Mouse (Mus musculus) kidney, embryonic 16.5 days (tissue): ENCODE results near the gene Tnik. TPM values are rescaled to one million over a fixed set of nuclear protein-coding genes. Genes with fewer than 3 reads are reported as not detected.

Experiments
- ATAC-seq: fragments of 200-750 bp; cut with Nextera tagmentation; 2 replicates; pipeline ENCODE4 v1.8.0; 2017; ENCODE audit warnings: moderate TSS enrichment; ENCODE audit not compliant: low FRiP score, low TSS enrichment
- H3K27ac ChIP-seq: fragments of 300-500 bp; sonication (generic); 2 replicates; pipeline ENCODE4 v1.5.1; 2014; ENCODE audit warnings: low read length
- H3K27me3 ChIP-seq: fragments of 300-500 bp; sonication (generic); 2 replicates; pipeline ENCODE4 v1.6.1; 2014; ENCODE audit warnings: low read length, control low read depth, mixed read lengths; ENCODE audit not compliant: insufficient read depth
- H3K36me3 ChIP-seq: fragments of 300-500 bp; sonication (generic); 2 replicates; pipeline ENCODE4 v1.6.1; 2014; ENCODE audit warnings: low read length, control low read depth, mixed read lengths; ENCODE audit not compliant: insufficient read depth
- H3K4me1 ChIP-seq: fragments of 300-500 bp; sonication (generic); 2 replicates; pipeline ENCODE4 v1.6.1; 2014; ENCODE audit warnings: low read length, control low read depth, mixed read lengths; ENCODE audit not compliant: insufficient read depth
- H3K4me2 ChIP-seq: fragments of 300-500 bp; sonication (generic); replicated peaks from 2 replicates; pipeline ENCODE4 v1.6.1; 2014; ENCODE audit warnings: low read depth, low read length
- H3K4me3 ChIP-seq: fragments of 300-500 bp; sonication (generic); 2 replicates; pipeline ENCODE4 v1.5.1; 2014; ENCODE audit warnings: mild to moderate bottlenecking, low read length
- H3K9ac ChIP-seq: fragments of 300-500 bp; sonication (generic); replicated peaks from 2 replicates; pipeline ENCODE4 v1.6.1; 2014; ENCODE audit warnings: low read length
- H3K9me3 ChIP-seq: fragments of 300-500 bp; sonication (generic); 2 replicates; pipeline ENCODE4 v1.6.1; 2016; ENCODE audit warnings: low read length, control low read depth
- WGBS: fragments of 180-500 bp; shearing (Covaris S2); extraction: QIAGEN DNeasy Blood & Tissue Kit; methylation state at CpG from one replicate; pipeline ENCODE4 v1.1.7; 2014; 5-methylcytosine and 5-hydroxymethylcytosine counted together
- polyA plus RNA-seq: library from polyadenylated mRNA; unstranded; fragments of >200 nt; fragmentation: Nextera tagmentation; extraction: Ambion mirVana; gene quantifications from 2 replicates; pipeline ENCODE4 v1.2.1, GENCODE M21; 2015

Tnik gene
- polyA plus RNA-seq, 1 experiment from 2014 or later, result 2.7 TPM

DNA sequence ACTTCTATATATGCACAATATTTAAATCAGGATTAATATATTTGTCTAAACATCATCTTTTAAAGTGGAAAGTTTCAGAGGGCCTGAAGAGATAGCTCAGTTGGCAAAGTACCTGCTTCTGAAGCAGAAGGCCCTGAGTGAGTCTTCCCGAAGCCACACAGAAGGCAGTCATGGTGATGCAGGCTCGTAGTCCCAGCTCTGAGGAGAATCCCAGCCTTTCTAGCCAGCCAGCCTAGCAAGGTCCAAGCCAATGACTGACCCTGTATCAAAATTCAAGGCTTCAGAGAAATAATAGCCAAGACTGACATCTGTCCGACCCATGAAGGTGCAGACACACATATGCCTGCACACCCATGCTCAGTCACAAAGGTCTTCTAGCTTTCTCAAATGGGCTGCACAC, 279.9 kb downstream of the Tnik start:
- Histone ChIP-seq H3K36me3 (no peaks in the 10 kb centered on the region), H3K4me3 (no peak overlapping the region), H3K4me1 (no peaks in the 10 kb centered on the region), H3K4me2 (no peak overlapping the region), H3K27ac (no peak overlapping the region), H3K9ac (no peak overlapping the region), H3K9me3 (peaks cover 4% of the 10 kb centered on the region; the same call in 1 of the 2 replicates), H3K27me3 (no peaks in the 10 kb centered on the region)
- WGBS, result 93% methylated on average over 3 of the region's 3 CpGs
- no peak for ATAC-seq

DNA sequence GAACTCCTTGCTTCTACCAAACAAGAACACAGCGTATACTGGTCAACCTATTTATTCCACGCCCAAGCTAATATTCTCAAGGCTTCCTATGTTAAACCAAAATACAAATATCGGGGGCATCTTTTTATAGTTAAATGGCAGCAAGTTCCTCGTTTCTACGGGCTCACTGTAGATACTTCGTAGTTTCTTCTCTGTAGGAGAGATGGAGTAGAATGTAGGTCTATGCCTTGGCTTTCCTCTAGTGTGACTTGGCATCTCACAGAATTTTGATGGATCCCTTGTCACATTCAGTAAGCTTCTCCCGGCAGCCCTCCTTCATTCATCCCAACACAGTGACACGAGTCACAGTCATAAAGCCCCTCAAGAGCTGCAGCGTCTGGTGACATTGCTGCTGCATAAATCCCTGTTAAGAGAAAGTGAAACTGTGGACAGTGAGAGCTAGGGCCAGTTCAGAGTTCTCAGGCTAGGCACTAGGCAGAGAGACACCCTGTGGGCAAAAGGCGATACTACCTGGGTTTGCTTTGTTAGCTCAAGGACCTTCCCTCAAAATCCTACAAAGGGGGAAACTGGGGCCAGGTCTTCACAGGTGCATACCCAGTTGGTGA, 280.5 kb downstream of the Tnik start:
- no peaks in the 10 kb centered on the region for H3K4me1 ChIP-seq
- no peaks in the 10 kb centered on the region for H3K36me3 ChIP-seq
- WGBS, result 68% methylated on average over 10 of the region's 10 CpGs
- ATAC-seq, result no peak
- no peak overlapping the region for H3K4me2 ChIP-seq
- H3K9ac ChIP-seq, result no peak overlapping the region
- H3K27me3 ChIP-seq, result no peaks in the 10 kb centered on the region
- H3K27ac ChIP-seq, result no peak overlapping the region
- no peak overlapping the region for H3K4me3 ChIP-seq
- peaks cover 4% of the 10 kb centered on the region; the same call in 1 of the 2 replicates for H3K9me3 ChIP-seq

DNA sequence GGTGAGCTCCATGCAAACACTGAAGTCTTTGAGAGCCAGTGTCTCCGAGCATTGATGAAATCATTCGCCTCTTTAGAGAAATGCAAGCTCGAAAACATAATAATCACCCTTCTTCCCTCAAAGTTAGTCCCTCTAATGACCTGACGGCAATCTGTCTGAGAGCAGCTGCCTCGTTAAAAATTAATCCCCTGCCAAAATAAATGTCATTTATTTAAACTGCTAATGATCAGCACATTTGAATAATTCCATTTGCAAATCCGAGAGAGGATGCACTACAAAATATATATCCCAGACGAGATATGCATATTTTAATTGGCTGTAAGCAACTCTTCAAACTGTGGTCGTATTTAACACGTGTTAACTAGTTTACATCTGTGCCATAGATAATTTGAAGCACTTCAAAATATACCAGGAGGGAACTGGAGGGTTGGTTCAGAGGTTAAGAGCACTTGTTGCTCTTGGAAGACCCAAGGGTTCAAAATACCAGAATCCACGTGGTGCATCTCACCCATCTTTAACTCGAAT, 281.4 kb downstream of the Tnik start:
- H3K4me1 ChIP-seq, result no peaks in the 10 kb centered on the region
- H3K9me3 ChIP-seq, result peaks cover 4% of the 10 kb centered on the region; the same call in 1 of the 2 replicates
- H3K9ac ChIP-seq, result no peak overlapping the region
- WGBS, result 62% methylated on average over 11 of the region's 11 CpGs
- no peak for ATAC-seq
- H3K27me3 ChIP-seq, result no peaks in the 10 kb centered on the region
- H3K4me2 ChIP-seq, result no peak overlapping the region
- H3K36me3 ChIP-seq, result no peaks in the 10 kb centered on the region
- H3K27ac ChIP-seq, result no peak overlapping the region
- H3K4me3 ChIP-seq, result no peak overlapping the region

DNA sequence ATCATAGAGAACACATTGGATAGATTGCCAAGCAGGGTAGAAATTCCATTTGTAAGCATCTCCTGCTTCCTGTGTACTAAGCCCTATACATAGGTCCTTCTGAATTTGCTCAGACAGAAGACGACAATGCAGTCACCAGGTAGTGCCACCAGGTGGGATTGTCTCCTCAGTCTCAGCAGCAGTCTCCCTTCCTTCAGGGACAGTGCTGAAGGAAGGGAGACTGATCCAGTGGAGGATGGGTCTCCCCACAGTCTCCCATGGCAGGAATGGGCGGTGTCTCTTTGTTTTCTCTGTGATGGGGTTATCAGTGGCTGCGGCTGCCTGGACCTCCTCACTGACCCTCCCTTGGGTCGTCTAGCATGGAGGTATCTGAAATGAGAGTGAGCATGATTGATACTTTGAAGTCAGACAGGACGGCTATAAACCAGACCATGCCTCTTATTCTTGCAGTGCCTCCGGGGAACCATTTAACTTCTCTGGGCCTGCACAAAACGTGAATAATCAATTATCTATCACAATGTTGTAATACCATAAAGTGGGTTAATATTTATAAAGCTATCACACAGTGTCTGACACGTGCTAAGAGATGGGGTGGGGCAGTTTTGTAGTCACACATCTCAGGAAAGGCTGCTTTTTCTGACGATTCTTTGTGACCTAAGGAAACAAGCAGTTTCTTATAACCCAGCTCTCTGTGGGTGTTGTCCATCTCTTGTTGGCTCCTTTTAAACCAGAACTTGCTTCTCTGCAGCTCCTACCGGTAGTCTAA, 285.1 kb downstream of the Tnik start:
- Histone ChIP-seq H3K4me2 (no peak overlapping the region), H3K27me3 (no peaks in the 10 kb centered on the region), H3K36me3 (no peaks in the 10 kb centered on the region), H3K9ac (no peak overlapping the region), H3K27ac (no peak overlapping the region), H3K9me3 (no peaks in the 10 kb centered on the region), H3K4me3 (no peak overlapping the region), H3K4me1 (no peaks in the 10 kb centered on the region; the same call in 1 of the 2 replicates)
- WGBS, result 50% methylated on average over 10 of the region's 10 CpGs
- ATAC-seq, result no peak

DNA sequence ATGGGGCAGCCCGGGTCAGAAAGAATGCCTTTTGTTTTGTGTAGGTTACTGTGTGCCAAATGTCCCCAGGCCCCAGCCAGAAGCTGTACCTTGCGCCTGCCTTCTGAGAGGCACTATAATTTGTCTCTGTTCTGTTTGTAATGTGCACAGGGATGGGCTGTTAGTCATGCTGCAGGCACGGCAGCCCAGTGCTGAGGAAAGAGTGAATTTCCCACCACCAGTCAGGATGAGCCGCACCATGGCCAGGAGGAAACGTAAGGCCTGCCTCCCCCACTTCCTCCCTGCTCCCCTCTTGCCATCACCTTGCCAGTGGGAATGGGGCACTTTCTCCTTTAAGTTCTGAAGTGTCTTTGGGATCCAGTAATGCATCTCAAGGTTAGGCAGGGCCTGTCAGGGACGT, 286.4 kb downstream of the Tnik start:
- WGBS, result 31% methylated on average over 6 of the region's 6 CpGs
- Histone ChIP-seq H3K27ac (no peak overlapping the region), H3K9ac (no peak overlapping the region), H3K9me3 (no peaks in the 10 kb centered on the region), H3K4me1 (no peaks in the 10 kb centered on the region; the same call in 1 of the 2 replicates), H3K4me2 (no peak overlapping the region), H3K4me3 (no peak overlapping the region), H3K36me3 (no peaks in the 10 kb centered on the region), H3K27me3 (no peaks in the 10 kb centered on the region)
- ATAC-seq, result no peak

DNA sequence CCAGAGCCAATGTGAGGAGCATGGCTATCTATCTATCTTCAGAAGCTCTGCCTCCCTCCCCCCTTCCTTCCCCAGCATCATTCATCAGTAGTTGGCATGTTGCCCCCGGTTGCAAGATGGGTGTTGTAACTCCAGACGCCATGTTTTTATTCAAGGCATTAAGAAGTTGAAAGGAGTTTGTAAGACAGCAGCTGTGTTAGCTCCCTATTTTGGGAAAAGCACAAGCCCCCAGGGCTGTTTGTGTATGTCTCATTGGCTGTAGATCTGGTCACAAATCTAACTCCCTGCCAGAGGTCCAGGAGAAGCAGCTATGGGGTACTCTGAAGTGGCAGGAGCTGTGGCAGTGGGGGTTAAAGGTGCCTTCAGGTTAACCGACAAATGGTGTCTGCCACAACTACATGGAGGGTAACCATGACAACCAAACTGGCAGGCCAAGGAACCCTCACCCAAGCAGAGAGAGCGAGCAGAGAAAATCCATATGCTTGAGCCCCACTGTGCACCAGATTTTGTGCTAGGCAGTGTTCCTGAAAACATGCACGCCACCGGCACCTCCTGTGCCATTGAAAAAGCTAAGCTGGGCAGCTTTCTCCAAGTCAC, 287.6 kb downstream of the Tnik start:
- Histone ChIP-seq H3K4me3 (no peak overlapping the region), H3K36me3 (no peaks in the 10 kb centered on the region), H3K9me3 (no peaks in the 10 kb centered on the region), H3K27me3 (no peaks in the 10 kb centered on the region), H3K4me1 (no peaks in the 10 kb centered on the region; the same call in 1 of the 2 replicates), H3K27ac (no peak overlapping the region), H3K4me2 (no peak overlapping the region), H3K9ac (no peak overlapping the region)
- ATAC-seq, result no peak
- 44% methylated on average over 6 of the region's 6 CpGs for WGBS

DNA sequence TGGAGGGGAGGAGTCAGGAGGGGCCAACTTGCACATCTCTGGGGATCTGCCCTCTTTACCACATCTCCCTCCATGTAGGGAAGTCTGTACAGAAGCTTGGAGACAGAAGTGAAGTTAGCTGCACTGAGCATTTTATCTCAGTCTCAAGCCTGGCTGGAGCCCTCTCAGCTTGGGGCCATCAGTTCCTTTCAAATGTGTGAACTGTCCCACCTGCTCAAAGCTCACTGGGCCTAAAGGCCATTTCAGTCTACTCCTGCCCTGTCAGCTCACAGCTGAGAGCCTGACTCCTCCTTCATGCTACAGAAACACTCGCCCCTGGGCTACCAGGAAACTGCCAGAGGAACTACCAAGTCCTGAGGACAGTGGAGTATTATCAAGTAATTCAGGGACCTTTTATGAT, 288.7 kb downstream of the Tnik start:
- 78% methylated on average over 1 of the region's 1 CpGs for WGBS
- Histone ChIP-seq H3K36me3 (no peaks in the 10 kb centered on the region), H3K27ac (no peak overlapping the region), H3K4me2 (no peak overlapping the region), H3K4me1 (no peaks in the 10 kb centered on the region; the same call in 1 of the 2 replicates), H3K9me3 (no peaks in the 10 kb centered on the region), H3K27me3 (no peaks in the 10 kb centered on the region), H3K9ac (no peak overlapping the region), H3K4me3 (no peak overlapping the region)
- no peak for ATAC-seq

DNA sequence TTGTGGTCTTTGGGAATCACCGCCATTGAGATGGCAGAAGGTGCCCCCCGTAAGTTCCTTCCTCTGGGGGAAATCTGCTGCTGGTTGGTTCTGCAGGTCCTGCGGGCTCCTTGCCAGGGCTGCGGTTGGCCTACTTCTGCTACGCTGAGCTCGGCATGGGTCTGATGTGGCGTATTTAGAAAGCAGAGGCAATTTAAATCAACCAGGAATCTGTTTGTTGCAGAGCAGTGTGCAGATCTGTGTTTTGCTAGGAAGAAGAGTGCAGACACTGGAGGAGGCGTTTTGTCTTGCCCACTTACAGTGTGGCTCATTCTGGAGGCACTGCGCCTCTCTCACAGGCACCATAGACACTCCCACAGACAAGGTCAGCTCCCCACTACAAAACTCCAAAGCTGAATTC, 291.9 kb downstream of the Tnik start:
- 70% methylated on average over 9 of the region's 9 CpGs for WGBS
- H3K9ac ChIP-seq, result no peak overlapping the region
- no peaks in the 10 kb centered on the region for H3K36me3 ChIP-seq
- H3K4me2 ChIP-seq, result no peak overlapping the region
- H3K27me3 ChIP-seq, result no peaks in the 10 kb centered on the region
- H3K27ac ChIP-seq, result no peak overlapping the region
- no peak overlapping the region for H3K4me3 ChIP-seq
- no peaks in the 10 kb centered on the region; the same call in 1 of the 2 replicates for H3K4me1 ChIP-seq
- peak; percentile 52; the same call in 1 of the 2 replicates for ATAC-seq
- H3K9me3 ChIP-seq, result no peaks in the 10 kb centered on the region

DNA sequence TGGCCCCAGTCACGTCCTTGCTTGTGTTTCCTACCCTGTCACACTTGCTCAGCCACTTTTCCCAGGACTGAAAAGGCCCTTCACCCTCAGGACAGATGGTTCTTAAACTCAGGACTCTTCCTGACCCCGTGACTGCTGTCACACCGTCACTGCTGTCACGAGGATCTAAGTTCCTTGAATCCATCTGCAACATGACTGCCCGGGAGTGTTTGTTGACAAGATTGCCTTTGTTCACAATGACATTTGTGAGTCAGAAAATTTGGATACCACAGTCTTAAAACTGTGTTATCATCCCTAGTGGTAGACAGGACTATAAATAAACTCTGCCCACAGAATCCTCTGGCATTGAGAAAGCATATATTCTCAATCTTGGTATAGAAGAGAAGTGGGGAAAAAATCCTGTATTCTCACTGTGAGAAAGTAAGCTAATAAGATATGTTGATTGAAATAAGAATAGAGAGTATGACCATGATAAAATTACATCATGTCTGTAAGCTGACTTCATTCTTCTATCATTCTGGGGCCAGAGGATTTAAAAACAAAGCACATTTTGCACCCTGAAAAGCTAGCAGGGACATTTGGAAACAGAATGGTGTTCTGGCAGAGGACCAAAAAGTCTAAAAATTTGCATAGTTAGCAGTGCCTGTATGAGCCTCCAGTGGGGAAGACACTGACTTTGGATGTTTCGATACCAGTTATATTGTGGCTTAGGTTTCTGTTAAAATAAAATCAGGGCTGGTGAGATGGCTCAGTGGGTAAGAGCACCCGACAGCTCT, 293.0 kb downstream of the Tnik start:
- no peak overlapping the region for H3K27ac ChIP-seq
- no peaks in the 10 kb centered on the region for H3K4me1 ChIP-seq
- H3K4me2 ChIP-seq, result no peak overlapping the region
- no peaks in the 10 kb centered on the region for H3K36me3 ChIP-seq
- ATAC-seq, result no peak
- H3K27me3 ChIP-seq, result no peaks in the 10 kb centered on the region
- WGBS, result 54% methylated on average over 7 of the region's 7 CpGs
- no peak overlapping the region for H3K4me3 ChIP-seq
- H3K9me3 ChIP-seq, result no peaks in the 10 kb centered on the region
- no peak overlapping the region for H3K9ac ChIP-seq
